Mouse (Mus musculus) retina, adult 2 months (tissue): ENCODE data around the gene Miga2.
A peak's percentile ranks its signal among the peaks of the same experiment; 100 is the strongest.

Experiments used
- DNase-seq: peaks from one replicate; pipeline ENCODE4 v3.0.0-alpha.2; 2012; ENCODE audit warnings: low read depth, low spot score

The Miga2 gene

DNA sequence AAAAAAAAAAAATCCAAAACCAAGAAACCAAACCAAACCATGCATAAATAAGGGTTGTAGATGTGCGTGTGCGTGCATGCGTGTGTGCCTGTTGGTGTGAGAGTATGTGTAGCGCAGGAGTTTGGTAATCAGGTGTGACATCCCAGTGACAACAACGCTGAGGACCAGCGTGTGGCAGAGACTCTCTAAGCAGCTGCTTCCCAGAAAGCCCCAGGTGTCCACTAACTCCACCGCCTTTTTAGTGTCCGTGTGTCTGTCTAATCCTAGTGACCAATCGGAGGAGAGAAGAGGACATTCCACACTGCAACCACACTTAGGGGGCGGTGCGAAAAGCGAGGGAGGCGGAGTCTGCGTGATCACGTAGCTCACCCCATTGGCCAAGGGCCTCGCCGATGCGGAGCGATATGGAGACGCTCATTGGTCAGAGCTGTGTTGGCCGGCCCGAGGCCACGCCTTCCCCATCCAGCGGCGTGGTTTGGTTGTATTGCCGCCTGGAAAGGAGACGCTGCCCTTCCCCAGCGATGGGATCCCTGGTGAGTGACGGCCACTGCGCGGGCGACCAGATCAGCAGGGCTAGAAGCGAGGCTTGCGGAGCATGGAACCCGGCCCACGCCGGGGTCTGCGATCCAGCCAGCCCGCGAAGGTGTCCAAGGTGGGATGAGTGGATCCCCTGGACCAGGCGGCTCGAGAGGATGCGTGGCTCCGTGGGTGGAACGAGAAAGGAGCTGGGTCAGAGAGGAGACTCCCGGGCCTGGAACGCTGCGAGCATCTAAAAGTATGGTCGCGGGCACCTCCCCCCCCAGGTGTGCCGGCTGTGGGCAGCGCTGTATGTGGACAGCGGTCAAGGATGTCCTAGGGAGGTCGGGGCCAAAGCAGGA lies at the start of gene Miga2:
Gene Miga2, plus strand, starts transcription at position 461 of the 878 bp plus-strand sequence.
- DNase-seq: peak; percentile 97

GRCm38 (mm10) chr2:30316136-30316535 lies 47.9 kb upstream of the Miga2 start:
- DNase-seq: no peak

GRCm38 (mm10) chr2:30316955-30317354 lies 47.1 kb upstream of the Miga2 start:
- no peak for DNase-seq

- no peak for DNase-seq
These were observed 44.8 kb upstream of the Miga2 start for GRCm38 (mm10) chr2:30319260-30319659.

- DNase-seq: no peak
These were observed 40.9 kb upstream of the Miga2 start for GRCm38 (mm10) chr2:30323111-30323510.

DNA sequence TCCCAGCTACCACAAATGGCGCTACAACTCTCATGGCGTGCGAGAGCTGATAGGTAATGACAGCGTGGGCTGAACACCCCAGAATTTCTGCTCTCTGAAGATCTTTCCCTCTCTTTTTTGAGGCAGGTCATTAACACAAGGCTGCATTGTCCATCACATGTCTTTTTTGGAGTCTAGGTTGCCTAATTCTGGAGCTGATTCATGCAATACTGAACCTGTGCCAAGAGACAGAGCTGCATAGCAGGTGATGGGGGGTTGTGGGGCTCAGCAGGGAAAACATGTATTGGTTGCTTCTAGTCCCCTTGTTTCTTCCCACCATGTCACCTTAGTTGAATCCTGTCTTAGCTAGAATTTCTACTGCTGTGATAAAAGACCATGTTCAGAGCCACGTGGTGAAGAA lies 38.7 kb upstream of the Miga2 start:
- no peak for DNase-seq

GRCm38 (mm10) chr2:30327276-30327675 lies 36.8 kb upstream of the Miga2 start:
- DNase-seq: no peak

- no peak for DNase-seq
These were observed 35.2 kb upstream of the Miga2 start for GRCm38 (mm10) chr2:30328791-30329190.

DNA sequence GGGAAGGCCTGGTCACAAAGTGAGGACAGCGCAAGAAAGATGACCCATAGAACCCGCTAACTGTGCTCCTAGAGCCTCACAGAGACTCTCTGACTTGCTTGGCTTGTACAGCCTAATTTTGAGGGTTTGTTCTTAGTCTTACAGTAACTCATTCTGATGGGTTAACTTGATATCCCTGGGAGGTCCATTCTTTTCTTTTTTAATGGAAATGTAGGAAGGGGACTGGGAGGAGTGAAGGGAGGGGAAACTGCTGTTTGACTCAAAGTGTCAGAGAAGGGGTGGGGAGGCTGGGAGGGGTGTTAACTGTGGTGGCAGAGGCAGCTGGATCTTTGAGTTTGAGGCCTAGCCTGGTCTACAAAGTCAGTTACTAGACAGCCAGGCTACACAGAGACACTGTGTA lies 28.7 kb upstream of the Miga2 start:
- no peak for DNase-seq

DNA sequence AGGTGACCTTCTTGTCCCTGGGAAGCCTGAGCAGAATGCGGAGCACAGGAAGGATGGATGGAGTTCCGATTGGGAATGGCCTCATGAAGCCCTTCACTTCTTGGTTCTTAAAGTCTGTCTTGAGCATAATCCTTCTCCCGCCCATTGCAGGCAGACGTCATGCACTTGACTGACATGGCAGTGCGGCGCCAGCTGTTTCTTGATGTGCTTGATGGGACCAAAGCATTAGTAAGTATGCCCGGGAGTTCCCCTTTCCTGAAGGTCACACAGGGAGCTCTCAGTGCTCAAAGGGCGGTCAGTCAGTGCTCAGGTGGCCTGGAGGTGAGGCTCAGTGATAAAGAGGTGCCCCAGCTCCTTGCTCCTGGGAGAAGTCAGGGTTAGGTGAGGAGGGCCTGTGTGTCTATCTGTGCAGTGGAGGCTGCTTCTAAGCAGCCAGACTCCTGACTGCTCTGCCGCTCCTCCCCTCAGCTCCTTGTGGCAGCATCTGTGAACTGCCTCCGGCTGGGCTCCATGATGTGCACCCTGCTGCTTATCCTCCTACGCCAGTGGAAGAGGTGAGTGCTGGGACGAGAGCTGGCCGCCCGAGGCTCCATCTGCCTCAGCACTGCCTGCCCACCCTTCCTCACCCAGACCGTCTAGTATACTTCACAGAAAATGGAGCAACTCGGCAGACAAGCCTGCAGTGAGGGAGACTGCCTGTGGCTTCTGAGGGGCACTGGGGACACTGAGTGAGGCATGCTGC lies 27.7 kb upstream of the Miga2 start:
- DNase-seq: no peak

- DNase-seq: no peak
These were observed 26.9 kb upstream of the Miga2 start for GRCm38 (mm10) chr2:30337179-30337578.

DNA sequence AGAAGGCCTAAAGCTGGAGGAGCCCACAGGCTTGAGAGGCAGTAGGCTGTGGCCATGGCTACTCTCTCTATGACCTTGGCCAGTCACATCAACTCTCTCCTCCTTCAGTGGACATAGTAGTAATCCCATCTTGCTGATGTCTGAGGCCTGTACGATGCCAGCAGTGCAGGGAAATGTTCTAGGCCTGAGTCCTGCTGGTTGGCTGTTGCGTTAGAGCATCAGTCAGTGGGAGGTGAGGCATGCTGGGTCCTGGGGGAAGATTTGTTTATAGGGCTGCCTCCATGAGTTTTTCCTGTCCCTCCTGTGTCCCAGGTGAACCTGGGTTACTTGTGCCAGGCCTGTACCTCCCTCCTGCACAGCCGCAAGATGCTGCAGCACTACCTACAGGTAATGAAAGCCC lies 22.0 kb upstream of the Miga2 start:
- no peak for DNase-seq

GRCm38 (mm10) chr2:30342544-30342943 lies 21.5 kb upstream of the Miga2 start:
- DNase-seq: no peak

- DNase-seq: no peak
These were observed 20.4 kb upstream of the Miga2 start for GRCm38 (mm10) chr2:30343601-30344137.

DNA sequence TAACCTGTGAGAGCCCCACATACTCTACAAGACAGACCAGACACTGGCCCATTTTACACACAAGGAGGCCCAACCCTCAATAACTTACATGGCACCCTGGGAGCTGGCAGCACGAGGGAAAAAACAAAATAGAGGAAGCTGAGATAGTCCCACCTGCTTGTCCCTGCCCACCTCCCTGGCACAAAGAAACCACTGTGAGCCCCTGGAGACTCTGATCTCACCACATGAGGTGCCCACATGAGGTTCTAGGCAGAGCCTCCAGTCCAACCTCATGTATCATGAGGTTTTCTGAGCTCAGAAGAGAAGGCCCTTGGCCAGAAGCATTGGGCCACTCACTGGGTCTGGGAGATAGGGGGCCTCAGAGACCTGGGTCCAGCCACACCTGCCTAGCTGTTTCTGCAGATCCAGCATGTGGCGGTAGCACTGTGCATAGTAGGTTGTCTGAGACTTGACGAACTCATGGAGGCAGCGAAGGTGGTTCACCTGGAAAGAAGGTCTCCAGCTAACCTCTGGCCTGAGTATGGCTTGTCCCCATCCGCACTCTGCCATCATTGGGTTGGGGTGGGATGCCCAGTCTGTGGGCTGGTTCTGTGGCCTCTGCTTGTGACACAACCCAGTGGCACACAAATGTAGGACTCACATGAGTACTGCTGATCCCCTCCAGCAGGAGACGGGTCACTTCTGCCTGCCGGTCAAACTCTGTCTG lies 17.9 kb upstream of the Miga2 start:
- DNase-seq: no peak

- no peak for DNase-seq
These were observed 14.8 kb upstream of the Miga2 start for GRCm38 (mm10) chr2:30349196-30349595.

DNA sequence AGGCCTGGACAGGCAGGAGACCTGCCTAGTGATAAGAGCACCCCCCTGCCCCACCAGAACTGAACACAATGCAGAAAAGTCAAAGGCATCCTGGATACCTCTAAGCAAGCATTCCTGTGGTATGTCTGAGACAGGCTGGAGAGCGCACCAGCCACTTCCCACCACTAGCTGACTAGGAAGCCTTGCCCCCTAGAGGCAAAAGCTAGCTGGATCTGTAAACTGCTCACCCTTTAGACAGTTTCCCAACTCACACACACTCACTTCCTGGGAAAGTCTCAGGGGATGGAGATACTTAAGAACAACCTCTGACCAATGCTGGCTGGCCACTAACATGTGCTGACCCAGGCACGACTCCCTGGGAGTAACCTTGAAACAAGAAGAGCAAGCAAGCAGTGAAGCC lies 12.9 kb upstream of the Miga2 start:
- no peak for DNase-seq

DNA sequence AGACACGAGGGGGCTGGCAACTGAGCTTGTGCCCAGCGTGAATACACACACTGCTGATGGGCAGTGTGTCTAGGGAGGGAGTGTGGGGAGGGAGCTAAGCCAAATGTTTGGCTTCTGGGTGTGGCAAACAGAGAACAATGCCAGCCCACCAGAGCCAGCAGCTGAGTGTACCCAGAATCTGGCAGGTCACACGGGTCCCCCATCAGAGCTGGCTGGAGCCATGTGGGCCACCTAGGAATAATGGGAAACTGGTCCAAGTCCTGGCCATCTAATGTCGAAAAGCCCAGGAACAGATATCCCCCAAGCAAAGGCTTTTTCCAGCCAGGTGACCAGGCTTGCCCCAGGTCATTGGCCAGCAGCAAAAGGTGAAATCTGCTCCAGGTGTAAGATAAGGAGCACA lies 8.2 kb upstream of the Miga2 start:
- DNase-seq: no peak

GRCm38 (mm10) chr2:30356266-30356665 lies 7.8 kb upstream of the Miga2 start:
- no peak for DNase-seq

GRCm38 (mm10) chr2:30356906-30357305 lies 7.1 kb upstream of the Miga2 start:
- no peak for DNase-seq

- DNase-seq: no peak
These were observed 6.2 kb upstream of the Miga2 start for GRCm38 (mm10) chr2:30357552-30358510.
